Mouse (Mus musculus): Measurements from ENCODE around the gene Gm44965.
"Not testable (repeated sequence)": the region's sequence is repeated elsewhere in the genome, so short reads cannot be mapped to it uniquely, and the experiment has no call there.

Gene Gm44965

GRCm38 (mm10) chr6:48579215-48579648 lies 14.5 kb upstream of the Gm44965 start:
- DNase-seq (ENCODE audit: low spot score), result no peak

- DNase-seq (ENCODE audit: low spot score), result no peak
Measured at GRCm38 (mm10) chr6:48581257-48581656, 12.5 kb upstream of the Gm44965 start.

GRCm38 (mm10) chr6:48582037-48582436 lies 11.7 kb upstream of the Gm44965 start:
- no peak for DNase-seq (ENCODE audit: low spot score)

GRCm38 (mm10) chr6:48589194-48589750 lies 4.5 kb upstream of the Gm44965 start, which contains the start of gene Gm45021:
Gene Gm45021, plus strand, starts transcription at chr6:48589610.
- no peak for DNase-seq (ENCODE audit: low spot score)

GRCm38 (mm10) chr6:48591221-48591845 lies 2.4 kb upstream of the Gm44965 start:
- no peak for DNase-seq (ENCODE audit: low spot score)

- DNase-seq (ENCODE audit: low spot score), result no peak
Measured at GRCm38 (mm10) chr6:48591871-48592270, 1.9 kb upstream of the Gm44965 start.

- DNase-seq (ENCODE audit: low spot score), result peak; percentile 41
Measured at GRCm38 (mm10) chr6:48594043-48594738, 450 bp downstream of the Gm44965 start.

GRCm38 (mm10) chr6:48595278-48595677 lies 1.5 kb downstream of the Gm44965 start:
- DNase-seq (ENCODE audit: low spot score), result no peak

- no peak for DNase-seq (ENCODE audit: low spot score)
Measured at GRCm38 (mm10) chr6:48596545-48597232, 2.9 kb downstream of the Gm44965 start.

- peak; percentile 27 for DNase-seq (ENCODE audit: low spot score)
Measured at GRCm38 (mm10) chr6:48597233-48597625, 3.5 kb downstream of the Gm44965 start.

GRCm38 (mm10) chr6:48600594-48600993 lies 6.9 kb downstream of the Gm44965 start:
- DNase-seq (ENCODE audit: low spot score), result no peak

- DNase-seq (ENCODE audit: low spot score), result peak; percentile 95
Measured at GRCm38 (mm10) chr6:48601271-48602079, 7.7 kb downstream of the Gm44965 start, which contains the start of gene Zfp775. Gene Zfp775, plus strand, starts transcription at chr6:48602063.

- no peak for DNase-seq (ENCODE audit: low spot score)
Measured at GRCm38 (mm10) chr6:48602080-48602741, 8.5 kb downstream of the Gm44965 start.

GRCm38 (mm10) chr6:48608124-48608523 lies 14.4 kb downstream of the Gm44965 start:
- no peak for DNase-seq (ENCODE audit: low spot score)

GRCm38 (mm10) chr6:48609512-48609911 lies 15.8 kb downstream of the Gm44965 start:
- DNase-seq (ENCODE audit: low spot score), result no peak

GRCm38 (mm10) chr6:48610657-48611056 lies 16.9 kb downstream of the Gm44965 start:
- no peak for DNase-seq (ENCODE audit: low spot score)

- no peak for DNase-seq (ENCODE audit: low spot score)
Measured at GRCm38 (mm10) chr6:48613464-48613863, 19.7 kb downstream of the Gm44965 start.

GRCm38 (mm10) chr6:48614756-48615155 lies 21.0 kb downstream of the Gm44965 start:
- no peak for DNase-seq (ENCODE audit: low spot score)

- DNase-seq (ENCODE audit: low spot score), result peak; percentile 33
Measured at GRCm38 (mm10) chr6:48620031-48620430, 26.3 kb downstream of the Gm44965 start.

- not testable (repeated sequence) for DNase-seq (ENCODE audit: low spot score)
Measured at GRCm38 (mm10) chr6:48622186-48622843, 28.6 kb downstream of the Gm44965 start.

- DNase-seq (ENCODE audit: low spot score), result no peak
Measured at GRCm38 (mm10) chr6:48623460-48623859, 29.7 kb downstream of the Gm44965 start.

Data from testis, postnatal 14 days (tissue).